Mouse (Mus musculus): ENCODE measurements at regions not wholly inside any gene's neighbourhood (a gene's known extent, or its start where the extent isn't known, plus 50 kb on each side); places are given as distances from the start of the nearest gene placed in this dataset.

GRCm38 (mm10) chr4:6512749-6513364 lies 1719.7 kb upstream of the Impad1 start:
- TF ChIP-seq GATA1 (IDR thresholded peaks at IDR 0.05; ENCODE audit: borderline replicate concordance, low read length): no peak
- TF ChIP-seq FLI1 (IDR thresholded peaks at IDR 0.05; ENCODE audit: low read length): no peak

Data from megakaryocyte, embryonic 14.5 days (primary cell).